8 mouse cellular contexts compared by ENCODE assay signal in genomic region chr17:3558356-3558870, GRCm38 (mm10). TPM values are rescaled to one million over a fixed set of nuclear protein-coding genes. Genes with fewer than 3 reads are reported as not detected.
DNase-seq lines count a peak whose midpoint lies in the region; ATAC-seq and TF ChIP-seq lines count a peak whose summit lies in the region.

No protein-coding gene starts in this region.

- WGBS in forebrain, embryonic 10.5 days, result 68% methylated on average over 9 of the region's 9 CpGs
- WGBS in kidney, embryonic 16.5 days, result 80% methylated on average over 9 of the region's 9 CpGs

- ATAC-seq in kidney, embryonic 16.5 days (ENCODE audit: low FRiP score, low TSS enrichment), result no peak

- no peaks in the 10 kb centered on the region for H3K9me3 ChIP-seq in forebrain, embryonic 10.5 days
- no peaks in the 10 kb centered on the region for H3K9me3 ChIP-seq in kidney, embryonic 16.5 days (ENCODE audit: low read length)

- H3K27ac ChIP-seq in left cerebral cortex, adult 2 months, result no peak overlapping the region; the same call in 1 of the 2 replicates
- H3K27ac ChIP-seq in forebrain, embryonic 10.5 days, result peak overlapping the region; percentile 90
- H3K27ac ChIP-seq in kidney, embryonic 16.5 days (ENCODE audit: low read length), result peak overlapping the region; percentile 88

- peaks cover 27% of the 10 kb centered on the region for H3K4me1 ChIP-seq in forebrain, embryonic 10.5 days
- peaks cover 13% of the 10 kb centered on the region for H3K4me1 ChIP-seq in kidney, embryonic 16.5 days (ENCODE audit: insufficient read depth, low read length)

- intact Hi-C loops in left cerebral cortex, adult 2 months (cut with DNase I), result no loop called here
- intact Hi-C loops in left cerebral cortex, postnatal 36 days (cut with DNase I), result no loop called here

- peaks cover 5% of the 10 kb centered on the region for H3K36me3 ChIP-seq in forebrain, embryonic 10.5 days (replicated peaks)
- no peaks in the 10 kb centered on the region for H3K36me3 ChIP-seq in kidney, embryonic 16.5 days (ENCODE audit: insufficient read depth, low read length)

- no peaks in the 10 kb centered on the region for H3K27me3 ChIP-seq in forebrain, embryonic 10.5 days (ENCODE audit: poor library complexity, severe bottlenecking)
- H3K27me3 ChIP-seq in kidney, embryonic 16.5 days (ENCODE audit: insufficient read depth, low read length), result no peaks in the 10 kb centered on the region

- no peak for DNase-seq in left cerebral cortex, adult 2 months (ENCODE audit: extremely low spot score in 1 of 2, low spot score in 2 of 2)
- DNase-seq in left cerebral cortex, postnatal 36 days (ENCODE audit: low spot score in 2 of 2), result no peak
- DNase-seq in forebrain, embryonic 10.5 days (ENCODE audit: extremely low spot score, low spot score), result peak; percentile 23
- peak; percentile 13 to 29 for DNase-seq in lung, postnatal 4 days
- DNase-seq in ovary, adult 18-20 months (ENCODE audit: low spot score), result no peak
- no peak for DNase-seq in ovary, postnatal 10 days (ENCODE audit: low spot score)
- DNase-seq in natural killer cell, adult 2 months (ENCODE audit: low spot score in 2 of 2), result no peak

- H3K4me3 ChIP-seq in left cerebral cortex, adult 2 months, result peak overlapping the region; percentile 87
- peak overlapping the region; percentile 68 for H3K4me3 ChIP-seq in forebrain, embryonic 10.5 days
- H3K4me3 ChIP-seq in kidney, embryonic 16.5 days (ENCODE audit: low read length), result peak overlapping the region; percentile 65

- TF ChIP-seq CTCF in left cerebral cortex, adult 2 months (IDR thresholded peaks at IDR 0.05), result no peak

- H3K9ac ChIP-seq in kidney, embryonic 16.5 days (replicated peaks; ENCODE audit: low read length), result peak overlapping the region; percentile 55; the same call in 1 of the 2 replicates

- peak overlapping the region; percentile 76 for H3K4me2 ChIP-seq in kidney, embryonic 16.5 days (replicated peaks; ENCODE audit: low read depth, low read length)

RNA-seq across cellular contexts. Expression of gene Tfb1m, which starts 0.8 kb away (rescaled TPM):
- 1 to 10 TPM; 5.8 to 6.3 TPM for total RNA-seq in left cerebral cortex, adult 2 months (2021)
- total RNA-seq in left cerebral cortex, postnatal 36 days (2021), result 1 to 10 TPM; 6.6 to 7.2 TPM
- polyA plus RNA-seq in forebrain, embryonic 10.5 days (2016; fragmentation: Nextera tagmentation; extraction: Ambion mirVana), result 23.5 and 27.2 TPM in 2 replicates
- polyA plus RNA-seq in kidney, embryonic 16.5 days (2015; fragmentation: Nextera tagmentation; extraction: Ambion mirVana), result 15.2 and 16.0 TPM in 2 replicates

RNA-seq across cellular contexts. Expression of gene Cldn20, which starts 26.1 kb away (rescaled TPM):
- under 1 TPM in 1 of 2 experiments, not detected in 1; 0.77 TPM for total RNA-seq in left cerebral cortex, adult 2 months (2021)
- total RNA-seq in left cerebral cortex, postnatal 36 days (2021), result 1 to 10 TPM; 1.2 to 2.4 TPM
- not detected in 2 replicates for polyA plus RNA-seq in forebrain, embryonic 10.5 days (2016; fragmentation: Nextera tagmentation; extraction: Ambion mirVana)
- polyA plus RNA-seq in kidney, embryonic 16.5 days (2015; fragmentation: Nextera tagmentation; extraction: Ambion mirVana), result not detected in 2 replicates

Comparison
In these comparisons a context has a peak if more than half of its experiments do, and no peak if none do; other contexts are left out.
1. DNase-seq: peak in forebrain, embryonic 10.5 days (single experiment) and lung, postnatal 4 days (2 of 2); none in left cerebral cortex, adult 2 months (0 of 2), left cerebral cortex, postnatal 36 days (0 of 2), ovary, adult 18-20 months (single experiment), ovary, postnatal 10 days (single experiment) and natural killer cell, adult 2 months (0 of 2).
2. Peak in every context shown above with its lines, with median percentiles within 50 percentile points of each other: H3K4me3 ChIP-seq.